Mouse (Mus musculus): ENCODE data around the gene D10Jhu81e. TPM values are rescaled to one million over a fixed set of nuclear protein-coding genes. Genes with fewer than 3 reads are reported as not detected.

The D10Jhu81e gene
- total and polyA plus RNA-seq, 3 experiments: 50.6 to 57.4 TPM; not detected in 1

DNA sequence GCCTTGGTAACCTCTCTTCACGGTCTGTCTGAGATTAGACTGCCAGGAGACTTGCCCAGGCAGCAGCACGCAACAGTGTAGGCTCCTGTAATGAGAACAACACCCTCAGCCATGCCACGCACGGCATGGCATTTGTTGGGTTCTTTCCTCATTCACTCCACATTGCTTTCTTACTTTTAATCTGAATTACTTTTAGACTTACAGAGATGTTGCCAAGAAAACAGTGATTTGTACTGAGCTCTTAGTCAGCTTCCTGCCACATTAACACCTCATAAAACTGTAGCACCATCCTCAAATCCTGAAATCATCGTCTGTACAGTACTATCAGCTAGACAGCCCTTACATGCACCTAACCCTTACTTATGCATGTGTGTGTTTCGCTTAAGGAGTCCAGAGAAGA, 49.0 kb upstream of the D10Jhu81e start:
- no peak overlapping the region for H3K9ac ChIP-seq (ENCODE audit: control insufficient read depth, low read depth, low read length, poor library complexity, severe bottlenecking)
- H3K27ac ChIP-seq (ENCODE audit: control insufficient read depth, low read depth, low read length): no peak overlapping the region

DNA sequence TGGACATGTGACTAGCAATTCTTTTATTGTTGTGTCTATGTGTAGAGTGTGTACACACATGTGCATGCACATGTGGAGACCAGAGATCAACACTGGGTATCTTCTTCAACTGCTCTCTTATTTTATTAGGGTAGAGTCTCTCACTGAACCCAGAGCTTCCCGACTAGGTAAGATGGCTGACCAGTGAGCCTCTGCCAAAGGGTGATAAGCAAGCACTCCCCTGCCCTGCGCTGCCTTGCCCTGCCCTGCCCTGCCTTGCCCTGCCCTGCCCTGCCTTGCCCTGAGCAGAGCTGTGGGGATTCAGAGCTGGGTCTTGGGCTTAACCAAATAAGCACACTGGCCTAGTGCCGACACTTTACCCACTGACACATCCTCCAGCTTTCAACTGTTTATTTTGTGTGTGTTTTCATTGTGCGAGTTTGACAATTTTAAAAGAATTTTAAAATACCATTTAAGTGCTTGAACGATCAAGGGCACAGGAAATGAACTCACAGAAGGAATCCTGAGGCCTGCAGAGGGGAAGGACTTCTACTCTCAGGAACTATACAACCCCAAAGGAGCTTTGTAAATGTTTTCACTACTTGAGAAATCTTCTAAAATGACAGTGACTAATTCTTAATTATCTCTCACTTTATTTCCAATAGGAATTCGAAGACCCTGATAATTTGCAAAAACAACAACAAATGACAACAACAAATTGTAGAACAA, 46.9 kb upstream of the D10Jhu81e start:
- no peak for TF ChIP-seq ZKSCAN1 (IDR thresholded peaks at IDR 0.05; ENCODE audit: low read depth, low read length)
- no peak for TF ChIP-seq CTCF (IDR thresholded peaks at IDR 0.05 in 2 of 3, conservative IDR thresholded peaks at IDR 0.05 in 1 of 3; ENCODE audit: control insufficient read depth in 1 of 3, insufficient read depth in 1 of 3, low read depth in 2 of 3, low read length in 3 of 3, poor library complexity in 1 of 3, severe bottlenecking in 1 of 3)
- no peak for TF ChIP-seq ZC3H11A (IDR thresholded peaks at IDR 0.05; ENCODE audit: low read depth, low read length)
- no peak for TF ChIP-seq TCF12 (IDR thresholded peaks at IDR 0.05; ENCODE audit: low read depth, low read length)
- no peak for TF ChIP-seq ETS1 (IDR thresholded peaks at IDR 0.05; ENCODE audit: low read depth, low read length)
- no peak for TF ChIP-seq POLR2A (IDR thresholded peaks at IDR 0.05; ENCODE audit: control insufficient read depth in 1 of 2, insufficient read depth in 1 of 2, low read depth in 1 of 2, low read length in 2 of 2, poor library complexity in 1 of 2)
- TF ChIP-seq MXI1 (IDR thresholded peaks at IDR 0.05; ENCODE audit: low read depth, low read length): no peak
- TF ChIP-seq BHLHE40 (IDR thresholded peaks at IDR 0.05; ENCODE audit: borderline replicate concordance, low read depth, low read length): no peak
- no peak for TF ChIP-seq GABPA (IDR thresholded peaks at IDR 0.05; ENCODE audit: low read depth, low read length)
- TF ChIP-seq ZNF384 (IDR thresholded peaks at IDR 0.05; ENCODE audit: low read depth, low read length): no peak
- TF ChIP-seq USF1 (IDR thresholded peaks at IDR 0.05; ENCODE audit: low read depth, low read length): no peak
- no peak for TF ChIP-seq CHD2 (IDR thresholded peaks at IDR 0.05; ENCODE audit: low read length)
- TF ChIP-seq NRF1 (IDR thresholded peaks at IDR 0.05; ENCODE audit: insufficient read depth, low read depth, low read length, poor library complexity, severe bottlenecking): no peak
- TF ChIP-seq RAD21 (IDR thresholded peaks at IDR 0.05; ENCODE audit: low read depth, low read length): no peak
- TF ChIP-seq SMC3 (IDR thresholded peaks at IDR 0.05; ENCODE audit: low read depth, low read length): no peak
- TF ChIP-seq TBP (IDR thresholded peaks at IDR 0.05; ENCODE audit: low read depth, low read length): no peak
- no peak for TF ChIP-seq MAFK (IDR thresholded peaks at IDR 0.05; ENCODE audit: borderline replicate concordance, low read depth, low read length)
- TF ChIP-seq MAZ (IDR thresholded peaks at IDR 0.05; ENCODE audit: low read depth, low read length): no peak
- no peak for TF ChIP-seq ZMIZ1 (IDR thresholded peaks at IDR 0.05; ENCODE audit: low read depth, low read length)
- Histone ChIP-seq H3K9ac (ENCODE audit: control insufficient read depth, low read depth, low read length, poor library complexity, severe bottlenecking) (no peak overlapping the region), H3K4me1 (ENCODE audit: control insufficient read depth in 1 of 2, insufficient read depth in 2 of 2, low read length in 2 of 2) (no peaks in the 10 kb centered on the region), H3K9me3 (replicated peaks; ENCODE audit: insufficient read depth, low read length) (no peaks in the 10 kb centered on the region), H3K36me3 (ENCODE audit: control insufficient read depth in 1 of 2, insufficient read depth in 2 of 2, low read length in 2 of 2) (peaks cover 0 to 5% of the 10 kb centered on the region in 2 experiments; a peak in 2 of 4 replicates), H3K4me3 (ENCODE audit: control insufficient read depth in 1 of 2, insufficient read depth in 1 of 2, low read depth in 2 of 2, low read length in 2 of 2) (no peak overlapping the region), H3K27ac (ENCODE audit: control insufficient read depth, low read depth, low read length) (no peak overlapping the region), H3K27me3 (ENCODE audit: control insufficient read depth in 1 of 2, insufficient read depth in 2 of 2, low read length in 2 of 2) (no peaks in the 10 kb centered on the region), H3K79me2 (ENCODE audit: control insufficient read depth, insufficient read depth, low read length, poor library complexity) (no peaks in the 10 kb centered on the region)
- no peak for DNase-seq (ENCODE audit: low read depth, low spot score)

More for the DNA sequence above, 49.0 kb upstream of the D10Jhu81e start:
- no peak overlapping the region for H3K4me3 ChIP-seq (ENCODE audit: control insufficient read depth in 1 of 2, insufficient read depth in 1 of 2, low read depth in 2 of 2, low read length in 2 of 2)
- peaks cover 0 to 5% of the 10 kb centered on the region in 2 experiments; a peak in 2 of 4 replicates for H3K36me3 ChIP-seq (ENCODE audit: control insufficient read depth in 1 of 2, insufficient read depth in 2 of 2, low read length in 2 of 2)
- TF ChIP-seq MYB (IDR thresholded peaks at IDR 0.05; ENCODE audit: low read depth, low read length) (no peak), TBP (IDR thresholded peaks at IDR 0.05; ENCODE audit: low read depth, low read length) (no peak), MXI1 (IDR thresholded peaks at IDR 0.05; ENCODE audit: low read depth, low read length) (no peak), ELF1 (IDR thresholded peaks at IDR 0.05; ENCODE audit: low read depth, low read length) (no peak), MYC (IDR thresholded peaks at IDR 0.05; ENCODE audit: low read depth, low read length) (no peak)
- DNase-seq (ENCODE audit: low read depth, low spot score): no peak
- H3K27me3 ChIP-seq (ENCODE audit: control insufficient read depth in 1 of 2, insufficient read depth in 2 of 2, low read length in 2 of 2): no peaks in the 10 kb centered on the region
- no peaks in the 10 kb centered on the region for H3K4me1 ChIP-seq (ENCODE audit: control insufficient read depth in 1 of 2, insufficient read depth in 2 of 2, low read length in 2 of 2)
- no peaks in the 10 kb centered on the region for H3K79me2 ChIP-seq (ENCODE audit: control insufficient read depth, insufficient read depth, low read length, poor library complexity)
- no peaks in the 10 kb centered on the region for H3K9me3 ChIP-seq (replicated peaks; ENCODE audit: insufficient read depth, low read length)
